Mouse (Mus musculus) testis, adult 2 months (tissue): ENCODE results near the gene Tubgcp6.

ENCODE experiments used
- CTCF ChIP-seq: fragments of 200-500 bp; IDR thresholded peaks from 2 replicates; pipeline ENCODE4 v1.5.1; 2012; ENCODE audit warnings: low read depth, mild to moderate bottlenecking, inconsistent platforms, low read length, moderate library complexity; ENCODE audit not compliant: control insufficient read depth, insufficient read depth, insufficient replicate concordance
- POLR2A ChIP-seq: fragments of 200-500 bp; IDR thresholded peaks from 2 replicates; pipeline ENCODE4 v1.6.1; 2012; ENCODE audit warnings: low read depth, mild to moderate bottlenecking, inconsistent platforms, low read length, moderate library complexity; ENCODE audit not compliant: control insufficient read depth

DNA sequence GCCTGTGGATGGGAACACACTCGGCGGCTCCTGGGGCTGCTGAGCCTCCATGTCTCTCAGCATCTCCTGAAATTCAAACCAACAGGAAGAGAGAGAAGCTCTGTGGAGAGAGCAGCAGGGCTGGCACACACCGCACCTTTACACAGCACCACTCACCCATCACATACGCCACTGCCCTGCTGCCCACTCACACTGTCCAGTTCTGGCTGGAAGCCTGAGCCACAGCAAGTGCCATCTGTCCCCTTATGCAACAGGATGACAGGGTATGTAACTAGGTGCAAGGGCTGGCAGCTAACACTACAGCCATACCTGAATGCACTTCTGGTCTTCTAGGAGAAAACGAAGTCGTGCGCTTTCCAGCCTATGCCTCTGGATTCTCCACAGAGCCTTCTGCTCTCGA lies 18.5 kb downstream of the Tubgcp6 start:
- TF ChIP-seq CTCF: no peak
- TF ChIP-seq POLR2A: no peak
